Mouse (Mus musculus) lung, postnatal 0 days (tissue): ENCODE results near the gene Timeless.

Experiments used
- CTCF ChIP-seq: IDR thresholded peaks from 2 replicates; pipeline ENCODE4 v1.5.1; 2016; ENCODE audit warnings: antibody characterized with exemption, mild to moderate bottlenecking
- EP300 ChIP-seq: IDR thresholded peaks from 2 replicates; pipeline ENCODE4 v1.6.1; 2016; ENCODE audit warnings: antibody characterized with exemption, mild to moderate bottlenecking, control low read depth

DNA sequence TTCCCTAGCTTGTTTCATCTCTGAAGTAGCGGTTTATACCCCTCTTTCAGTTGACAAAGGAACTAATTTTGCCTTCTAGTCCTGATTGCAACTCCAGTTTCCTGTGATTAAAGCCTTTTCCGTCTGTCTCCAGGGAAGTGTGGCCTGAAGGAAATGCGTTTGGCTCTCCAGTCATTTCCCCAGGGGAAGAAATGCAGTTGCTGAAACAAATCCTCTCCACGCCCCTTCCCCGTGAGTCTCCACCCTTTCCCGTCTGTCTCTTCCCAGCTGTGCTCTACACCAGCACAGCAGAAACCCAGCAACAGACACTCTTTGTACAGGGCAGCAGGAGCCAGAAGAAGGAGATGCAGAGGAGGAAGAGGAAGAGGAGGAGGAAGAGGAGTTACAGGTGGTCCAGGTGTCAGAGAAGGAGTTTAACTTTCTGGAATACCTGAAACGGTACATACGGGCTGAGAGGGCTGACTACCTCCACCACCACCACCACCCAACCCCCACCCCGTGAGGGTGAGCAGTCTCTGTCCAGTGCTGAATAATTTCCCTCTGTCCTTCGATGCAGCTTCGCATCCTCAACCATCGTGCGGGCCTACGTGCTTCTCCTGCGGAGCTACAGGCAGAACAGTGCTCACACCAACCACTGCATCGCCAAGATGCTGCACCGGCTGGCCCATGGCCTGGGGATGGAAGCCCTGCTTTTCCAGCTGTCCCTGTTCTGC lies 15.3 kb downstream of the Timeless start:
- TF ChIP-seq CTCF: no peak
- TF ChIP-seq EP300: peak; percentile 76
